Mouse (Mus musculus) heart, embryonic 11.5 days (tissue): ENCODE measurements around the gene Trappc5. TPM values are rescaled to one million over a fixed set of nuclear protein-coding genes. Genes with fewer than 3 reads are reported as not detected.

ENCODE experiments used
- ATAC-seq: fragments of 200-750 bp; cut with Nextera tagmentation; replicated peaks from 2 replicates; pipeline ENCODE4 v1.8.0; 2017; ENCODE audit warnings: moderate library complexity; ENCODE audit not compliant: insufficient number of reproducible peaks, low FRiP score, low TSS enrichment
- H3K27ac ChIP-seq: fragments of 300-500 bp; sonication (generic); 2 replicates; pipeline ENCODE4 v1.5.1; 2014; ENCODE audit warnings: mild to moderate bottlenecking, low read depth, low read length
- H3K27me3 ChIP-seq: fragments of 300-500 bp; sonication (generic); 2 replicates; pipeline ENCODE4 v1.6.1; 2014; ENCODE audit warnings: mild to moderate bottlenecking, low read length, mixed read lengths; ENCODE audit not compliant: control insufficient read depth, insufficient read depth
- H3K36me3 ChIP-seq: fragments of 300-500 bp; sonication (generic); 2 replicates; pipeline ENCODE4 v1.6.1; 2014; ENCODE audit warnings: mild to moderate bottlenecking, low read length, moderate library complexity, mixed read lengths; ENCODE audit not compliant: control insufficient read depth, insufficient read depth
- H3K4me1 ChIP-seq: fragments of 300-500 bp; sonication (generic); 2 replicates; pipeline ENCODE4 v1.6.1; 2014; ENCODE audit warnings: low read length; ENCODE audit not compliant: control insufficient read depth, insufficient read depth
- H3K4me2 ChIP-seq: fragments of 300-500 bp; sonication (generic); 2 replicates; pipeline ENCODE4 v1.6.1; 2014; ENCODE audit warnings: mild to moderate bottlenecking, moderate library complexity
- H3K4me3 ChIP-seq: fragments of 300-500 bp; sonication (generic); 2 replicates; pipeline ENCODE4 v1.5.1; 2014; ENCODE audit warnings: low read depth, low read length
- H3K9ac ChIP-seq: fragments of 300-500 bp; sonication (generic); 2 replicates; pipeline ENCODE4 v1.6.1; 2014; ENCODE audit warnings: mild to moderate bottlenecking, low read depth, low read length, moderate library complexity
- H3K9me3 ChIP-seq: fragments of 300-500 bp; sonication (generic); replicated peaks from 2 replicates; pipeline ENCODE4 v1.6.1; 2016; ENCODE audit warnings: low read length; ENCODE audit not compliant: control insufficient read depth
- WGBS: fragments of 180-500 bp; shearing (Covaris S2); extraction: QIAGEN DNeasy Blood & Tissue Kit; methylation state at CpG from one replicate; pipeline ENCODE4 v1.1.7; 2014; ENCODE audit not compliant: insufficient replicate concordance; 5-methylcytosine and 5-hydroxymethylcytosine counted together
- polyA plus RNA-seq: library from polyadenylated mRNA; unstranded; fragments of >200 nt; fragmentation: Nextera tagmentation; extraction: Ambion mirVana; gene quantifications from 2 replicates; pipeline ENCODE4 v1.2.1, GENCODE M21; 2014

Trappc5 gene
- polyA plus RNA-seq, 1 experiment from 2014 or later = 26.3 TPM

DNA sequence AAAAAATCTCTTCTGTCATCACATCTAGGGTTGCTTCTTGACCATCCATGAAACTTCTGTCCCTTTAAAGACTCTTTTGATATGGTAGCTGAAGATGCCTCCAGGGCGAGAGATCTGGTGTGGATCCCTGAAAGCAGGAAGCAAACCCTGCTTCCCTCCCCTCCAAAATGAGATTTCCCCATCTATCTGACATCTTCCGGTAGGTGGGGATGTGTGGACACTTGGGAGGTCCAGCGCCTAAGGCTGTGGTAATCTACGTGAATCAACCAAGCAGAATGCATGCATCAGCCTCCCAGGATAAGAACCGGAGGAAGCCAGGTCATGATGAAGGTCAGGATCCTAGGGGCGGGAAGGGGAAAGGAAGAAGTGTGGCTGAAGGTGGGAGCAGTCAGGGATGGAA is 10.6 kb upstream of the Trappc5 start, which contains the start of gene Mcemp1:
Mcemp1 (plus strand) TSS at position 248 of the 400 bp plus-strand sequence.
- Histone ChIP-seq H3K36me3 (no peaks in the 10 kb centered on the region), H3K4me3 (no peak within 1 kb of the TSS), H3K27me3 (no peaks in the 10 kb centered on the region), H3K27ac (no peak within 1 kb of the TSS), H3K4me1 (no peaks in the 10 kb centered on the region), H3K9me3 (no peaks in the 10 kb centered on the region), H3K9ac (no peak within 1 kb of the TSS), H3K4me2 (no peak within 1 kb of the TSS)
- WGBS = 74% methylated on average over 6 of the region's 6 CpGs
- ATAC-seq = no peak

DNA sequence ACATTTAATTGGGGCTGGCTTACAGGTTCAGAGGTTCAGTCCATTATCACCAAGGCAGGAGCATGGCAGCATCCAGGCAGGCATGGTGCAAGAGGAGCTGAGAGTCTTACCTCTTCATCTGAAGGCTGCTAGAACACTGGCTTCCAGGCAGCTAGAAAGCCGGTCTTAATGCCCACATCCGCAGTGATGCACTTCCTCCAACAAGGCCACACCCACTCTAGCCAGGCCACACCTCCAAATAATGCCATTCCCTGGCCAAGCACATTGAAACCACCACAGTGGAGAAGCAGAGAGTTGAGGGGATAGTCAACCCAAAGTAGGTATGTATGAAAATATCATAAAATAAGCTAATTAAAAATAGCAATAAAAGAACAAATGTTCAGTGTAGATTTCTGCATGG is 5.7 kb upstream of the Trappc5 start:
- WGBS = 73% methylated on average over 2 of the region's 2 CpGs
- Histone ChIP-seq H3K4me2 (no peak overlapping the region), H3K9ac (no peak overlapping the region), H3K36me3 (no peaks in the 10 kb centered on the region), H3K27ac (no peak overlapping the region), H3K4me1 (no peaks in the 10 kb centered on the region; the same call in 1 of the 2 replicates), H3K4me3 (no peak overlapping the region), H3K9me3 (no peaks in the 10 kb centered on the region), H3K27me3 (no peaks in the 10 kb centered on the region)
- no peak for ATAC-seq

DNA sequence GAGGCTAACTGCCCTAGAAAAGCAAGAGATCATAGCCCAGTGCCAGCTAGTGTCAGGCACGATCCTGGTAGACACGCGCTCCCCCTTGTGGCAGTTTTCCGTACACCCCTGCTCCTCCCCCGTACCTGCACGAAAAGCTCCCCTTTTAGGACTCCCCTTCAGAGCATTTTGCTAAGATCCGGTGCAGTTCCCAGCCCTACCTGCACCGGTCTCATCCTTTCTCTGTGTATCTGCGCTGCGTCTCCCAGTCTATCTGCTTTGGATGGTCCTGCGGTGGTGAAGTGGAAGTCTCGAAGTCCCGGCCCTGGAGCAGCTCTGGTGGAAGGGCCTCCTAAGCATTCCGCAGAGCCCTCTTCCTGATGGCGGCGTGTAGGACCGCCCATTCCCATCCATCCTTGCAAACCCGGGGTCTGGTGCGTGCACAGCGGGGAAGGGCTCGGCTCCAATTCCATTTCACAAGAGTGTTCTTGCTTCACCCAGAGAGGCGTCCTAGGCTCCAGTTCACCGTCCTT is 4.1 kb upstream of the Trappc5 start, which contains the start of gene Fcor:
Fcor (minus strand) TSS at position 383 of the 512 bp plus-strand sequence.
- peak; percentile 66 for ATAC-seq
- H3K4me3 ChIP-seq = peak within 1 kb of the TSS; percentile 55
- WGBS = 1% methylated on average over 23 of the region's 23 CpGs

DNA sequence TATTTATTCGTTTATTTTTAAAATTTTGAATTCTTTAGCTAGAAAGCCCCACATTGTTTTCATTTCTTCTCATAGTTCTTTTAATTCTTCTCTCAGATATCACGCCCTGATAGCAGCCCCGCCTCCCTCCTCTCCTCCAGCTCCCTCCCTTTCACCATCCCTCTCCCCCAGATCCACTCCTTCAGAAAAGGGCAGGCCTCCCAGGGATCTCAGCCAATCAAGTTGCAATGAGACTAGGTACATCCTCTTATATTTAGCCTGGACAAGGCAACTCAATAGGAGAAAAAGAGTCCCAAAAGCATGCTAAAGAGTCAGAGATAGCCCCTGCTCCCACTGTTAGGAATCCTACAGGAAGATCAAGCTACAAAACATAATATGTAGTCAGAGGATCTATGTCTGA is 1.4 kb upstream of the Trappc5 start:
- no peak for ATAC-seq
- WGBS = 54% methylated on average over 3 of the region's 3 CpGs
- H3K27me3 ChIP-seq = no peaks in the 10 kb centered on the region
- H3K9ac ChIP-seq = no peak overlapping the region
- peaks cover 6% of the 10 kb centered on the region for H3K36me3 ChIP-seq
- H3K4me3 ChIP-seq = no peak overlapping the region
- peaks cover 7% of the 10 kb centered on the region for H3K4me1 ChIP-seq
- H3K4me2 ChIP-seq = no peak overlapping the region
- no peaks in the 10 kb centered on the region for H3K9me3 ChIP-seq
- no peak overlapping the region for H3K27ac ChIP-seq

More for the DNA sequence above, 4.1 kb upstream of the Trappc5 start, which contains the start of gene Fcor:
- peak within 1 kb of the TSS; percentile 73 for H3K9ac ChIP-seq
- H3K27ac ChIP-seq = peak within 1 kb of the TSS; percentile 64; the same call in 1 of the 2 replicates
- H3K27me3 ChIP-seq = no peaks in the 10 kb centered on the region
- H3K9me3 ChIP-seq = no peaks in the 10 kb centered on the region
- no peaks in the 10 kb centered on the region; the same call in 1 of the 2 replicates for H3K4me1 ChIP-seq
- H3K36me3 ChIP-seq = no peaks in the 10 kb centered on the region
- peak within 1 kb of the TSS; percentile 79 for H3K4me2 ChIP-seq

DNA sequence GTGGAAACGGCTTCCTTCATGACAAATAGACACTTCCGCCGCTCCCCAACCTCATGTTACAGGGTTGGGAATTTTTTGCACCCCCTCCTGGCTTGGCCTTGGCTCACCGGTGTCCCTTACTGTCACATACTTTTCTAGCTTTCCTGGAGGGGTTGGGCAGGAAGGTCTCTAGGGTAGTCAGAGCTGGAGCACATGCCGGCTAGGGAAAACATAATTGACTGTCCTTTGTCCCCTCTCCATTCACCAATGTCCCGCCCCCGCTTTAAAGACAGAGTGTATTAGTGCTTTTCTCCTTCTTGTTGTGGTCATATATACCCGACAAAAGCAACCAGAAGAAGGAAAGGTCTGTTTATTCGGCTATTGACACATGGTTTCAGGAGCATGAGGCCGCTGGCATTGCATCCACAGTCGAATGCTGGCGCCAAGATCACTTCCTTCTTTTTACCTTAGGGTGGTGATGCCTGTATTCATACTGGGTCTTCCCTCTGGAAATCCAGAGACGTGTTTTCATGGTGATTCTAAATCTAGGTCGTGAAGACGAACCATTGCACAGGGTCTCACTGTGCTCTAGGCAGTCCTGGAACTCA is 987 bp downstream of the Trappc5 start:
- Histone ChIP-seq H3K27ac (peak overlapping the region; percentile 89), H3K4me1 (peaks cover 7% of the 10 kb centered on the region), H3K36me3 (peaks cover 8% of the 10 kb centered on the region), H3K27me3 (no peaks in the 10 kb centered on the region), H3K9me3 (no peaks in the 10 kb centered on the region), H3K4me3 (peak overlapping the region; percentile 82), H3K4me2 (peak overlapping the region; percentile 90), H3K9ac (peak overlapping the region; percentile 95)
- no peak for ATAC-seq
- 6% methylated on average over 15 of the region's 15 CpGs for WGBS

DNA sequence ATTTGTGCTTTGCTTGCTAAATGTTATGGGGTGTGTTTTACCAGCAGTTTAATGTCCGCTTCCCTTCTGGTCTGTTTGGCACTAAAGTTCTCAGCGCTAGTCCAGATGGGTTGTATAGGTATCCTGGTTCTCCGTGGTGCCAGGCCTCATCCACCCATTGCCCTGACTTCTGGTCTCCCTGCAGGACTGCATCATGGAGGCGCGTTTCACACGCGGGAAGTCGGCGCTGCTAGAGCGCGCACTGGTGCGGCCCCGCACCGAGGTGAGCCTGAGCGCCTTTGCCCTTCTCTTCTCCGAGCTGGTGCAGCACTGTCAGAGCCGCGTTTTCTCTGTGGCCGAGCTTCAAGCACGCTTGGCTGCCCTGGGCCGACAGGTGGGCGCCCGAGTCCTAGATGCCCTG is 2.7 kb downstream of the Trappc5 start:
- Histone ChIP-seq H3K36me3 (peaks cover 8% of the 10 kb centered on the region), H3K9ac (no peak overlapping the region), H3K9me3 (no peaks in the 10 kb centered on the region), H3K4me2 (no peak overlapping the region), H3K4me1 (peaks cover 7% of the 10 kb centered on the region), H3K27ac (no peak overlapping the region), H3K27me3 (no peaks in the 10 kb centered on the region), H3K4me3 (no peak overlapping the region)
- no peak for ATAC-seq
- WGBS = 94% methylated on average over 23 of the region's 23 CpGs

DNA sequence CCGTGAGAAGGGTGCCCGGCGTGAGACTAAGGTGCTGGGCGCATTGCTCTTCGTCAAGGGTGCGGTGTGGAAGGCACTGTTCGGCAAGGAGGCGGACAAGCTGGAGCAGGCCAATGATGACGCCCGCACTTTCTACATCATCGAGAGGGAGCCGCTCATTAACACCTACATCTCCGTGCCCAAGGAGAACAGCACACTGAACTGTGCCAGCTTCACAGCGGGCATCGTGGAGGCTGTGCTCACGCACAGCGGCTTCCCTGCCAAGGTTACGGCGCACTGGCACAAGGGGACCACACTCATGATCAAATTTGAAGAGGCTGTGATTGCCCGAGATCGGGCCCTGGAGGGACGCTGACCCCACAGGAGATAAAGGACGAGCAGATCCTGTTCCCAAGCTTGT is 3.1 kb downstream of the Trappc5 start:
- Histone ChIP-seq H3K9me3 (no peaks in the 10 kb centered on the region), H3K27ac (no peak overlapping the region), H3K27me3 (no peaks in the 10 kb centered on the region), H3K9ac (no peak overlapping the region), H3K4me3 (no peak overlapping the region), H3K4me1 (peaks cover 7% of the 10 kb centered on the region), H3K36me3 (peaks cover 8% of the 10 kb centered on the region), H3K4me2 (no peak overlapping the region)
- 93% methylated on average over 23 of the region's 23 CpGs for WGBS
- no peak for ATAC-seq

DNA sequence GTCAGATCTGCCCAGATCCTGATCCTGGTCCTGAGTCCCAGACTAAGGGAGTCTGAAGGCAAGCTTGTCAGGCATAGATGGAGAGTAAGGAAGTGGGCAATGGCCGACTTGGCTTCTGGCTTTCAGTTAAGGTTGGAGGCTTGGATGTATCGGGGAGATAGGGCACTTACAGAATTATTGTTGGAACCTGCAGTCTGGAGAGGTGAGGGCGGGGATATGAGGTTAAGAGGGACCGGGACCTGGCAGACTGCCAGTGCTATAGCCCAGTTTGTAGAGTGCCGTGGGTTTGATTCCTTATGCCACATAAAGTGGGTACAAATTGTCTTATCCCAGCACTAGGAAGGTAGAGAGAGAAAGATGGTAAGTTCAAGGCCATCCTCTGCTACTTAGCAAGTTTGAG is 3.6 kb downstream of the Trappc5 start:
- no peak for ATAC-seq
- 84% methylated on average over 5 of the region's 5 CpGs for WGBS
- H3K27me3 ChIP-seq = no peaks in the 10 kb centered on the region

DNA sequence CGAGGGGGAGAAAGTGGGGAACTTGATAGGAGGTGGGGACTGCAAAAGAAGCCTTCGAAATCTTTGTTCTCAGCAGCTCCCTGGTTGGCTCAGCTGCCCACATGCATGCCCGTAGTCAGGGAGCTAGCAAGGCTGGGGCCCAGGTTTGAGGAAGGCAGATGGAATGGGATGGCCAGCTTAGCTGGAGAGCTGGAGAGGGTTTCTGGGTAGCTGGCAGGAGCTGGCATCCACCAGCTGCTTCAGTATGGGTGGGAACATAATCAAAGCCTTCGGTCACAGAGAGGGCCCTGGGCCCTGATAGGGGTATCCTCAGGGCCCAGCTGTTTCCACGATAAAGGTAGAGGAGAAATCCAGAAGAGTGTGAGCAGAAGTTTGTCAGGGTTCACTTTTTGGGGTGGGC is 6.3 kb downstream of the Trappc5 start:
- H3K4me2 ChIP-seq = no peak overlapping the region
- H3K27ac ChIP-seq = no peak overlapping the region
- no peaks in the 10 kb centered on the region for H3K27me3 ChIP-seq
- no peak for ATAC-seq
- no peak overlapping the region for H3K4me3 ChIP-seq
- peaks cover 8% of the 10 kb centered on the region for H3K36me3 ChIP-seq
- peaks cover 5% of the 10 kb centered on the region for H3K4me1 ChIP-seq
- no peaks in the 10 kb centered on the region for H3K9me3 ChIP-seq
- no peak overlapping the region for H3K9ac ChIP-seq
- 83% methylated on average over 5 of the region's 5 CpGs for WGBS

More for the DNA sequence above, 3.6 kb downstream of the Trappc5 start:
- no peak overlapping the region for H3K4me2 ChIP-seq
- no peak overlapping the region for H3K9ac ChIP-seq
- H3K27ac ChIP-seq = no peak overlapping the region
- H3K9me3 ChIP-seq = no peaks in the 10 kb centered on the region
- no peak overlapping the region for H3K4me3 ChIP-seq
- peaks cover 7% of the 10 kb centered on the region for H3K4me1 ChIP-seq
- H3K36me3 ChIP-seq = peaks cover 8% of the 10 kb centered on the region
